Mouse (Mus musculus) lung, embryonic 15.5 days (tissue): Measurements from ENCODE around the gene Cacng6. TPM values are rescaled to one million over a fixed set of nuclear protein-coding genes. Genes with fewer than 3 reads are reported as not detected.
A peak's percentile ranks its signal among the peaks of the same experiment; 100 is the strongest.

ENCODE experiments used
- ATAC-seq: fragments of 200-750 bp; cut with Nextera tagmentation; 2 replicates; pipeline ENCODE4 v1.8.0; 2017; ENCODE audit warnings: moderate number of reproducible peaks, borderline replicate concordance; ENCODE audit not compliant: low FRiP score, low TSS enrichment; ENCODE audit errors: extremely low read depth
- H3K27ac ChIP-seq: fragments of 300-500 bp; sonication (generic); 2 replicates; pipeline ENCODE4 v1.5.1; 2015; ENCODE audit warnings: moderate library complexity, mild to moderate bottlenecking, inconsistent platforms
- H3K27me3 ChIP-seq: fragments of 300-500 bp; sonication (generic); 2 replicates; pipeline ENCODE4 v1.6.1; 2015; ENCODE audit warnings: inconsistent platforms
- H3K36me3 ChIP-seq: fragments of 300-500 bp; sonication (generic); 2 replicates; pipeline ENCODE4 v1.6.1; 2015; ENCODE audit warnings: inconsistent platforms
- H3K4me1 ChIP-seq: fragments of 300-500 bp; sonication (generic); 2 replicates; pipeline ENCODE4 v1.6.1; 2015; ENCODE audit warnings: inconsistent platforms
- H3K4me2 ChIP-seq: fragments of 300-500 bp; sonication (generic); 2 replicates; pipeline ENCODE4 v1.6.1; 2015; ENCODE audit warnings: inconsistent platforms, mild to moderate bottlenecking, moderate library complexity
- H3K4me3 ChIP-seq: fragments of 300-500 bp; sonication (generic); 2 replicates; pipeline ENCODE4 v1.5.1; 2015; ENCODE audit warnings: mild to moderate bottlenecking, inconsistent platforms
- H3K9ac ChIP-seq: fragments of 300-500 bp; sonication (generic); 2 replicates; pipeline ENCODE4 v1.6.1; 2015; ENCODE audit warnings: inconsistent platforms
- H3K9me3 ChIP-seq: fragments of 300-500 bp; sonication (generic); 2 replicates; pipeline ENCODE4 v1.6.1; 2016; ENCODE audit warnings: inconsistent platforms
- WGBS: fragments of 180-500 bp; shearing (Covaris S2); methylation state at CpG from one replicate; pipeline ENCODE4 v1.1.7; 2015; 5-methylcytosine and 5-hydroxymethylcytosine counted together
- polyA plus RNA-seq: library from polyadenylated mRNA; unstranded; fragments of >200 nt; fragmentation: Nextera tagmentation; extraction: Ambion mirVana; gene quantifications from 2 replicates; pipeline ENCODE4 v1.2.1, GENCODE M21; 2015

Gene Cacng6
- polyA plus RNA-seq, 1 experiment from 2014 or later = not detected

GRCm38 (mm10) chr7:3448737-3449454 lies 24.9 kb downstream of the Cacng6 start:
- ATAC-seq = peak; percentile 55; the same call in 1 of the 2 replicates
- WGBS = 19% methylated on average over 15 of the region's 15 CpGs
- H3K9ac ChIP-seq = no peak overlapping the region
- no peak overlapping the region for H3K27ac ChIP-seq
- H3K4me2 ChIP-seq = no peak overlapping the region
- no peaks in the 10 kb centered on the region for H3K4me1 ChIP-seq
- H3K27me3 ChIP-seq = no peaks in the 10 kb centered on the region
- no peaks in the 10 kb centered on the region for H3K36me3 ChIP-seq
- H3K4me3 ChIP-seq = no peak overlapping the region
- no peaks in the 10 kb centered on the region for H3K9me3 ChIP-seq

GRCm38 (mm10) chr7:3450671-3451070 lies 26.7 kb downstream of the Cacng6 start:
- WGBS = 43% methylated on average over 5 of the region's 5 CpGs
- ATAC-seq = no peak

GRCm38 (mm10) chr7:3451161-3451560 lies 27.2 kb downstream of the Cacng6 start:
- WGBS = 20% methylated on average over 6 of the region's 6 CpGs
- Histone ChIP-seq H3K9me3 (no peaks in the 10 kb centered on the region), H3K4me3 (no peak overlapping the region), H3K27ac (no peak overlapping the region), H3K27me3 (no peaks in the 10 kb centered on the region), H3K36me3 (no peaks in the 10 kb centered on the region), H3K4me1 (no peaks in the 10 kb centered on the region), H3K9ac (no peak overlapping the region), H3K4me2 (no peak overlapping the region)
- no peak for ATAC-seq

More at GRCm38 (mm10) chr7:3450671-3451070, 26.7 kb downstream of the Cacng6 start:
- H3K9me3 ChIP-seq = no peaks in the 10 kb centered on the region
- H3K27me3 ChIP-seq = no peaks in the 10 kb centered on the region
- no peaks in the 10 kb centered on the region for H3K36me3 ChIP-seq
- no peaks in the 10 kb centered on the region for H3K4me1 ChIP-seq
- no peak overlapping the region for H3K4me3 ChIP-seq
- no peak overlapping the region for H3K27ac ChIP-seq
- H3K9ac ChIP-seq = no peak overlapping the region
- no peak overlapping the region for H3K4me2 ChIP-seq

- H3K9me3 ChIP-seq = no peaks in the 10 kb centered on the region
- no peak overlapping the region for H3K27ac ChIP-seq
- WGBS = 40% methylated on average over 12 of the region's 12 CpGs
- H3K4me2 ChIP-seq = no peak overlapping the region
- no peaks in the 10 kb centered on the region for H3K27me3 ChIP-seq
- no peaks in the 10 kb centered on the region for H3K36me3 ChIP-seq
- H3K4me1 ChIP-seq = no peaks in the 10 kb centered on the region
- H3K4me3 ChIP-seq = no peak overlapping the region
- no peak overlapping the region for H3K9ac ChIP-seq
- ATAC-seq = no peak
Measured at GRCm38 (mm10) chr7:3452821-3453485, 29.0 kb downstream of the Cacng6 start.

GRCm38 (mm10) chr7:3453486-3454183 lies 29.6 kb downstream of the Cacng6 start:
- WGBS = 51% methylated on average over 10 of the region's 11 CpGs
- no peak overlapping the region for H3K27ac ChIP-seq
- no peaks in the 10 kb centered on the region for H3K36me3 ChIP-seq
- H3K9me3 ChIP-seq = no peaks in the 10 kb centered on the region
- H3K27me3 ChIP-seq = no peaks in the 10 kb centered on the region
- H3K9ac ChIP-seq = no peak overlapping the region
- no peak for ATAC-seq
- no peaks in the 10 kb centered on the region for H3K4me1 ChIP-seq
- no peak overlapping the region for H3K4me3 ChIP-seq
- no peak overlapping the region for H3K4me2 ChIP-seq

- ATAC-seq = no peak
- H3K4me3 ChIP-seq = no peak overlapping the region
- WGBS = 88% methylated on average over 10 of the region's 10 CpGs
- H3K36me3 ChIP-seq = no peaks in the 10 kb centered on the region
- H3K27ac ChIP-seq = no peak overlapping the region
- H3K9me3 ChIP-seq = no peaks in the 10 kb centered on the region
- no peaks in the 10 kb centered on the region for H3K4me1 ChIP-seq
- H3K4me2 ChIP-seq = no peak overlapping the region
- H3K9ac ChIP-seq = no peak overlapping the region
- no peaks in the 10 kb centered on the region for H3K27me3 ChIP-seq
Measured at GRCm38 (mm10) chr7:3457111-3457840, 33.3 kb downstream of the Cacng6 start.

GRCm38 (mm10) chr7:3457841-3458217 lies 33.8 kb downstream of the Cacng6 start:
- Histone ChIP-seq H3K27ac (no peak overlapping the region), H3K4me2 (no peak overlapping the region), H3K4me1 (no peaks in the 10 kb centered on the region), H3K36me3 (no peaks in the 10 kb centered on the region), H3K9ac (no peak overlapping the region), H3K9me3 (no peaks in the 10 kb centered on the region), H3K27me3 (no peaks in the 10 kb centered on the region), H3K4me3 (no peak overlapping the region)
- 69% methylated on average over 9 of the region's 9 CpGs for WGBS
- no peak for ATAC-seq

GRCm38 (mm10) chr7:3460261-3460660 lies 36.3 kb downstream of the Cacng6 start:
- no peak for ATAC-seq
- no peaks in the 10 kb centered on the region for H3K4me1 ChIP-seq
- H3K27me3 ChIP-seq = no peaks in the 10 kb centered on the region
- no peak overlapping the region for H3K4me2 ChIP-seq
- 79% methylated on average over 8 of the region's 8 CpGs for WGBS
- no peaks in the 10 kb centered on the region for H3K36me3 ChIP-seq
- no peak overlapping the region for H3K9ac ChIP-seq
- H3K4me3 ChIP-seq = no peak overlapping the region
- H3K9me3 ChIP-seq = no peaks in the 10 kb centered on the region
- H3K27ac ChIP-seq = no peak overlapping the region

GRCm38 (mm10) chr7:3463306-3463705 lies 39.3 kb downstream of the Cacng6 start:
- Histone ChIP-seq H3K9me3 (no peaks in the 10 kb centered on the region), H3K27ac (no peak overlapping the region), H3K4me1 (no peaks in the 10 kb centered on the region), H3K9ac (no peak overlapping the region), H3K4me3 (no peak overlapping the region), H3K4me2 (no peak overlapping the region), H3K27me3 (no peaks in the 10 kb centered on the region), H3K36me3 (no peaks in the 10 kb centered on the region)
- no peak for ATAC-seq
- 75% methylated on average over 4 of the region's 4 CpGs for WGBS

GRCm38 (mm10) chr7:3468614-3469013 lies 44.6 kb downstream of the Cacng6 start:
- 49% methylated on average over 2 of the region's 2 CpGs for WGBS
- no peak for ATAC-seq
- Histone ChIP-seq H3K4me2 (no peak overlapping the region), H3K27me3 (no peaks in the 10 kb centered on the region), H3K4me3 (no peak overlapping the region), H3K36me3 (no peaks in the 10 kb centered on the region), H3K9me3 (no peaks in the 10 kb centered on the region), H3K4me1 (no peaks in the 10 kb centered on the region), H3K9ac (no peak overlapping the region), H3K27ac (no peak overlapping the region)

GRCm38 (mm10) chr7:3472774-3473173 lies 48.8 kb downstream of the Cacng6 start:
- no peak for ATAC-seq
- no peak overlapping the region for H3K27ac ChIP-seq
- 63% methylated on average over 3 of the region's 3 CpGs for WGBS
- H3K9me3 ChIP-seq = no peaks in the 10 kb centered on the region
- H3K36me3 ChIP-seq = no peaks in the 10 kb centered on the region
- H3K27me3 ChIP-seq = no peaks in the 10 kb centered on the region
- no peak overlapping the region for H3K4me2 ChIP-seq
- H3K4me3 ChIP-seq = no peak overlapping the region
- H3K4me1 ChIP-seq = no peaks in the 10 kb centered on the region
- H3K9ac ChIP-seq = no peak overlapping the region
